Mouse (Mus musculus) v-Abl transformed pro-B cells (cell line): ENCODE measurements around the gene Hyal1.

Source experiments
- in situ Hi-C, 2 experiments: fragments of 400-800 bp; cut with MboI; formaldehyde crosslinking; loops; one replicate each; pipeline ENCODE4 v1.15.1; 2025; ENCODE audit not compliant: unreplicated experiment in 2 of 2

The Hyal1 gene

DNA sequence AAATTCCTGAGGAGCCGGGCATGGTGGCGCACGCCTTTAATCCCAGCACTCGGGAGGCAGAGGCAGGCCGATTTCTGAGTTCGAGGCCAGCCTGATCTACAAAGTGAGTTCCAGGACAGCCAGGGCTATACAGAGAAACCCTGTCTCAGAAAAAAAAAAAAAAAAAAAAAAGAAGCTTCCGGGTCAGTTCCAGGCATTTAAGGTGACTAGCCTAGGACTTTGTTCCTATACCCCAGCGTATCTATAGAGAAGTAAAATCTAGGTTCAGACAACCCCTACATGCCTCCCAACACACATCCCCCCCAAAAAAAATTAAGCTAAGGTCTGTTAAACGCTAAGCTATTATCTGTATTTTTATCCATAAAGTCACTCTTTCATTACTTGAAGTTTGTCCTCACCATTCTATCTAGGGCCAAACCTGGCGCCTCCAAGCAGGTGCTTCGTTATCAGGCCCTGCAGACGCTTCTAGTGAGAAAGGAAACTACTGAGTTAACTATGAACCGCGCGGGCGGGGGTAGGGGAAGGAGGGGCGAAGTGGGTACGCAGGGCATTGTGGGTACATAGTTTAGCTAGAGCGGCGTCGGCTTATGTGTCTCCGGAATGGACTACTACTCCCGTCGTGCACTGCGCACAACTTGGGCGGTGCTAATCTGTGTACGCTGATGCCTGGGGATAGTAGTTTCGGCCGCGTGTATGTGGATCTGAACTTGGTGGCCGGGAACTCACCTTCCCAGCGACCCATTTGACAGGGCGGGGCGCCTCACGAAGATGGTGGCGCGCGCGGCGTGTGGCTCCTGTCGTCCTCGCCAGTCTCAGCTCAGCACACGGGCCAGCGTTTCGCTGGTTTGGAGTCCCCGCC, 10.5 kb downstream of the Hyal1 start, which contains the start of gene Ifrd2:
Gene Ifrd2, plus strand, starts transcription at position 669 of the 859 bp plus-strand sequence.
- in situ Hi-C loops, result no loop called here

GRCm38 (mm10) chr9:107587833-107588639, 11.3 kb downstream of the Hyal1 start:
- in situ Hi-C loops, result no loop called here

- in situ Hi-C loops, result no loop called here
Observed at GRCm38 (mm10) chr9:107590058-107590772, 13.5 kb downstream of the Hyal1 start.

- in situ Hi-C loops, result no loop called here
Observed at GRCm38 (mm10) chr9:107590773-107591060, 14.0 kb downstream of the Hyal1 start.

DNA sequence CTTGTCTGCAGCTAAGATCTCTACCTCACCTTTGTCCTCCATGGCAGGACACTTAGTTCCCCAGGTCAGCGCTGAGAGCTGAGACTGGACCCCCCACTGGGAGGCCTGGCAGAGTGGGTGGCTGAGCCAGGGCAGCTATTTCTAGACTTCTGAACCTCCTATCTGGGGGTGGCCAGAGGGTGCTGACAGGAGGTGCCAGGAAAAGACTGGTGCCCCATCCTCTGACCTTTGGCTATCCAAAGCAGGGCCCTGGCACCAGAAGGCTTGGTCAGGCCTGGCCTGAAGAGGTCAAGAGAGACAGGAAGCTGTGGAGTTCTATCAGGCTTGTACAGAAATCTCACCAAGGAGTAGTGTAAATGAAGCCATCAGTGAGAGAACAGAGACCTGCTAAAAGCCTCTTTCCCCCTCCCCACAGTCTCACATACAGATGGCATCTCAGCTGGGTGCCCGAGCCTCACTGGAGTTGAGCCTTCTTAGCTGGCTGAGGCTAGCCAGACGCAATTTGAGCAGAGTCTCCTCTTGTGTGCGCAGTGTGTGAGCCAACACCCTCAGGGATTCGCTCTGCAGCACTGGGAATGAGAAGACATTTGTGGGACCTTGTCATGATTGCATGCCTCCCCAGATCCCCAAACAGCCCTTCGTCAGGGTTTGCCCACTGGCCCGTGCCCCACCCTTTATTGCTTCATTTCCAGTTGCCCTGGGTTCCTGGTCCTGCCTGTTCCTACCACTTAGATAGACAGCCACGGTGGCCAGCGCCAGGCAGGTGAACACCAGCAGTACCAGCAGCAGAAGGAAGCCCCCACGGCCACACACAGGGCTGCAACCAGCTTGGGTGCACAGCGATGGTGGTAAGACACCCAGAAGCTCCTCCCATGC, 16.6 kb downstream of the Hyal1 start:
- in situ Hi-C loops, result no loop called here

DNA sequence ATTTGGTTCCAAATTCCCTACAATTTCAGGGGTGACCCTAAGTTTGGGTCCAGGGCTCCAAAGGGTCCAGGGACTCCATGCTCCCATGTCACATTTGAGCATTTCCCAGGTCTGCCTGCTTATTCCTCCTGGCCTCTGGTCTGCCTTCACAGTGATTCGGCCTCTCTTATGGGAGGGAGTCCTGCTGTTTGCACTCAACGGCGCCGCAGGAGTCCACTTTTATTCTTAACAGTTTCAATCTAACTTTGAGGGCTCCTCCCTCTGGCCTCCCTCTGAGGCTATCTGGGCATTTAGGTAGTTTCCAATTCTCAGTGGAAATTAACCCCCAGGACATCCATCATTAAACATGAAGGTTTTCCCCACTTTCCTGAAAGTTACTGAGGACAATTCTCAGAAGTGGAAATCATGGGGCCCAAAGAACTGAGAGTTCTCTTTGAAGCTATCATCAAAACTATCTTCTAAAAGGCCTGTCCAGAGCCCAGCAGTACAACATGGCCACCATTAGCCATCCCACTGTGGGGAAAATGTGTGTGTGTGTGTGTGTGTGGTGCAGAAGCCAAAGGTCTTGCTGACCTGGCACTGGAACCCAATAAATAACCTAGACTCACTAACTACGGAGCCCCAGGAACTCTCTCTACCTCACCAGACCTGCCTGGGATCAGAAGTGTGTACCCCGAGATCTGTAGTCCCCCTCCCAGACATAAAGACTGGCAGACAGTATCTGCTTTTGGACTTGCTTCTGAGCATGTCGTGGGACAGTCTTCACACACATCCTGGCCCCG, 17.7 kb downstream of the Hyal1 start:
- in situ Hi-C loops, result loop anchor here (5.0 kb wide), 2 partner anchors 83 to 143 kb away; partner anchors contain the start of gene Gnat1 (in 2 of the 2)

DNA sequence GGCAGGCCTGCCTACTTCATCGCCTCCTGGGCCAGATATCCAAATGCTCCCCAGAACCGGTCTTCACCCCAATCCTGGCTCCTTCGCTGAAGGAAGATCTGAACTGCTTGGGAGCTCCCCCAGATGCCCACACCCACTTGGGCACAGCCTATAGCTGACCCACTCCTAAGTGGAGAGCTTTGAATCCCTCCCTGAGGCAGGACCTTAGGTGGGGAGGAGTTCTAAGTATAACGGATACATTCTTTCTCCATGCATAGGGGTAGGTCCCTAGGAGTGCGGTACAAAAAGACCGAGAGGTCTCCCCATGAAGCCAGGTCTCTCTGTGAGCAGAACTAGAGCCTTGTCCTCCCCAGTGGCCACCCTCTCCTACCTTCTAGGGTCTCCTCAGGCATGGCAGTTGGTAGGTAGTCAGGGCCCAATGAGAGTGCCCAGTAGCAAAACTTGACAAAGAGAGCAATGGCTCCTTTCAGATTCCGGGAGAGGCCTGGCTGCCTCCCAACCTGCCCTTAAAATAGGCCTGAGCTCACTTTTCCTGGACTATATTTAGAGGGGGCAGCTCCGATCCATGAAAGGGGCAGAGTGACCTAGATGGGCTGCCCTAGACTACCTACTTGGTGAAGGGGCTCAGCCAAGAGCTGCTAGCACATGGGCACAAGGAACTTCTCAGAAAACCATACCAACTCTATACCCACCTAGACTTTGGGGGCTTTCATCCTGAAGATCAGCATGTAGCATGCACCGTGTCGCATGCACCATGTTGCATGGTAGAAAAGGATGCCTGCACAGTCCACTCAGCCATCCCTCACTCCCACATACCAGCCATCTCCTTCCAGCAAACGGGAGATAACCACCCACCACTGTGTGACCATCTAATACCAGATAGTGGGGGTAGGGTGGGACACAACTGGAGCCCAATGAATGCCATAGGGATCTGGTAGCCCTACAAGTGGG, 20.2 kb downstream of the Hyal1 start:
- in situ Hi-C loops, result loop anchor here (5.0 kb wide), 2 partner anchors 80 to 140 kb away; partner anchors contain the start of gene Gnat1 (in 2 of the 2)

- in situ Hi-C loops, result loop anchor here (5.0 kb wide), 2 partner anchors 79 to 139 kb away; partner anchors contain the start of gene Gnat1 (in 2 of the 2)
Observed at GRCm38 (mm10) chr9:107598385-107598784, 21.7 kb downstream of the Hyal1 start.

- in situ Hi-C loops, result loop anchor here (5.0 kb wide), 2 partner anchors 78 to 138 kb away; partner anchors contain the start of gene Gnat1 (in 2 of the 2)
Observed at GRCm38 (mm10) chr9:107599433-107599832, 22.7 kb downstream of the Hyal1 start.

- in situ Hi-C loops, result loop anchor here (5.0 kb wide), 2 partner anchors 77 to 137 kb away; partner anchors contain the start of gene Gnat1 (in 2 of the 2)
Observed at GRCm38 (mm10) chr9:107599842-107600241, 23.1 kb downstream of the Hyal1 start.

GRCm38 (mm10) chr9:107600745-107601144, 24.0 kb downstream of the Hyal1 start:
- in situ Hi-C loops, result no loop called here

GRCm38 (mm10) chr9:107601275-107601674, 24.5 kb downstream of the Hyal1 start:
- in situ Hi-C loops, result no loop called here

- in situ Hi-C loops, result no loop called here
Observed at GRCm38 (mm10) chr9:107602068-107602648, 25.4 kb downstream of the Hyal1 start.

- in situ Hi-C loops, result no loop called here
Observed at GRCm38 (mm10) chr9:107603251-107603650, 26.5 kb downstream of the Hyal1 start.

- in situ Hi-C loops, result loop anchor here (5.0 kb wide), 2 partner anchors 37 to 132 kb away; no protein-coding TSS in a partner anchor
Observed at GRCm38 (mm10) chr9:107605041-107605661, 28.4 kb downstream of the Hyal1 start.

- in situ Hi-C loops, result loop anchor here (5.0 kb wide), 2 partner anchors 36 to 131 kb away; no protein-coding TSS in a partner anchor
Observed at GRCm38 (mm10) chr9:107606591-107606990, 29.9 kb downstream of the Hyal1 start.

DNA sequence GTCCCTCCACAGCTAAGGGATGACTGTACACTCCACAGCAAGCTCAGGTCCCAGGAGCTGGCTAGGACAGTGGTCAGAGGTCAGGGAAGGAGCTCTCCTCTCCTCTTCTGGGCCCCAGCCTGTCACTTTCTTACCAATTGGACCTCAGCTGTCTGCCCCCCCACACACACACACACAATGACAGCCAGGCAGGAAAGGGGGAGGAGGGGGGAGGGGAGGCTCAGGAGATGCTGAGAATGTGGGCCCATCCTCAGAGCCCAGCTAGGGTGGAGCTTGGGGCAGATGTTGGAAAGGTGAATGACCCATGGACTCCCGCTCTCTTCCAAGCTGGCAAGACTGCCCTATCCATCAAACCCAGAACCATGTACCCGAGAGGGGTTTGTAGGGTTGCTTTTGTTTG, 30.3 kb downstream of the Hyal1 start:
- in situ Hi-C loops, result loop anchor here (5.0 kb wide), 2 partner anchors 35 to 130 kb away; no protein-coding TSS in a partner anchor
